Mouse (Mus musculus) stomach, postnatal 0 days (tissue): ENCODE measurements around the gene Dusp7. TPM values are rescaled to one million over a fixed set of nuclear protein-coding genes. Genes with fewer than 3 reads are reported as not detected.

Source experiments
- ATAC-seq: fragments of 200-750 bp; cut with Nextera tagmentation; 2 replicates; pipeline ENCODE4 v1.8.0; 2017; ENCODE audit not compliant: low FRiP score, low TSS enrichment
- DNase-seq: peaks from one replicate; pipeline ENCODE4 v3.0.0-alpha.2; 2016; ENCODE audit warnings: low spot score
- H3K27ac ChIP-seq: fragments of 300-500 bp; sonication (generic); replicated peaks from 2 replicates; pipeline ENCODE4 v1.5.1; 2014; ENCODE audit warnings: mild to moderate bottlenecking, control low read depth
- H3K27me3 ChIP-seq: fragments of 300-500 bp; sonication (generic); 2 replicates; pipeline ENCODE4 v1.6.1; 2014; ENCODE audit warnings: low read length; ENCODE audit not compliant: control insufficient read depth, insufficient read depth
- H3K36me3 ChIP-seq: fragments of 300-500 bp; sonication (generic); 2 replicates; pipeline ENCODE4 v1.6.1; 2014; ENCODE audit warnings: low read length, mixed read lengths; ENCODE audit not compliant: control insufficient read depth, insufficient read depth
- H3K4me1 ChIP-seq: fragments of 300-500 bp; sonication (generic); replicated peaks from 2 replicates; pipeline ENCODE4 v1.6.1; 2014; ENCODE audit warnings: antibody characterized with exemption; ENCODE audit not compliant: control insufficient read depth, insufficient read depth
- H3K4me2 ChIP-seq: fragments of 300-500 bp; sonication (generic); replicated peaks from 2 replicates; pipeline ENCODE4 v1.6.1; 2014; ENCODE audit warnings: low read depth, mild to moderate bottlenecking, control low read depth, moderate library complexity
- H3K4me3 ChIP-seq: fragments of 300-500 bp; sonication (generic); 2 replicates; pipeline ENCODE4 v1.5.1; 2014; ENCODE audit warnings: low read depth, low read length, control low read depth
- H3K9ac ChIP-seq: fragments of 300-500 bp; sonication (generic); 2 replicates; pipeline ENCODE4 v1.6.1; 2014; ENCODE audit warnings: mild to moderate bottlenecking, low read length, control low read depth, mixed read lengths
- H3K9me3 ChIP-seq: fragments of 300-500 bp; sonication (generic); 2 replicates; pipeline ENCODE4 v1.6.1; 2016; ENCODE audit warnings: low read length; ENCODE audit not compliant: control insufficient read depth
- CTCF ChIP-seq: IDR thresholded peaks from 2 replicates; pipeline ENCODE4 v1.5.1; 2016; ENCODE audit warnings: antibody characterized with exemption, low read depth, mild to moderate bottlenecking, moderate library complexity
- EP300 ChIP-seq: optimal IDR thresholded peaks from 2 replicates; pipeline ENCODE3; 2016; ENCODE audit warnings: antibody characterized with exemption
- WGBS: fragments of 180-500 bp; shearing (Covaris S2); extraction: QIAGEN DNeasy Blood & Tissue Kit; methylation state at CpG from one replicate; pipeline ENCODE4 v1.1.7; 2014; 5-methylcytosine and 5-hydroxymethylcytosine counted together
- polyA plus RNA-seq: library from polyadenylated mRNA; unstranded; fragments of >200 nt; fragmentation: Nextera tagmentation; extraction: Ambion mirVana; gene quantifications from 2 replicates; pipeline ENCODE4 v1.2.1, GENCODE M21; 2015

Gene Dusp7
- polyA plus RNA-seq, result 12.3 and 12.7 TPM in 2 replicates

GRCm38 (mm10) chr9:106368112-106368717 is at the start of gene Dusp7:
TSS of gene Dusp7 (plus strand) at chr9:106368632.
- Histone ChIP-seq H3K27ac (peak within 1 kb of the TSS; percentile 97), H3K4me3 (peak within 1 kb of the TSS; percentile 73), H3K4me1 (no peaks in the 10 kb centered on the region), H3K9ac (peak within 1 kb of the TSS; percentile 92), H3K27me3 (no peaks in the 10 kb centered on the region), H3K36me3 (peaks cover 1% of the 10 kb centered on the region; the same call in 1 of the 2 replicates), H3K4me2 (peak within 1 kb of the TSS; percentile 96), H3K9me3 (no peaks in the 10 kb centered on the region)
- under 1% methylated on average over 45 of the region's 57 CpGs for WGBS
- TF ChIP-seq EP300, result peak; percentile 41
- TF ChIP-seq CTCF, result no peak
- peak; percentile 86 for DNase-seq
- peak; percentile 74 for ATAC-seq

DNA sequence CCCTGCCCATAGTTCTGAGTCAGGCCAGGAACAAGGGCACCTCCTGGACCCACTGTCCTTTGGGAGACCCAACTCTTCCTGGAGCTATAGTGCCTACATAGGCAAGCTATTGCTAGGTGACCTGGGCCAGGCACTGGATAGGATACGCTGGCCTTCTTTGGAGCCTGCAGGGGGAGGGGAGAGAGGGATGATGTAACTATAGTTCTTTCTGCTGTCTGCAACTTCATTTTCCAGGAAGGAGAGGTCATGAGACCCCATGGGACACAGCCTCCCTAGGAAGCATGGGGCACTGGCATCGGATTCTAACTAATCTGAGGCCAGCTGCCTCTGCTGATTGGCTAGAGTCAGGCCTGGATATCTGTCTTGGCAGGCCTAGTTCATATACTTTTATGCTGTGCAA is 49.3 kb upstream of the Dusp7 start:
- no peak overlapping the region for H3K27ac ChIP-seq
- ATAC-seq (no peak), DNase-seq (no peak)
- H3K4me1 ChIP-seq, result peaks cover 7% of the 10 kb centered on the region; the same call in 1 of the 2 replicates
- H3K27me3 ChIP-seq, result no peaks in the 10 kb centered on the region
- no peak overlapping the region for H3K4me3 ChIP-seq
- no peaks in the 10 kb centered on the region for H3K9me3 ChIP-seq
- no peak overlapping the region for H3K4me2 ChIP-seq
- no peak overlapping the region for H3K9ac ChIP-seq
- no peak for TF ChIP-seq CTCF
- no peak for TF ChIP-seq EP300
- 55% methylated on average over 2 of the region's 2 CpGs for WGBS
- no peaks in the 10 kb centered on the region for H3K36me3 ChIP-seq

- H3K36me3 ChIP-seq, result no peaks in the 10 kb centered on the region
- H3K27ac ChIP-seq, result peak overlapping the region; percentile 59
- no peak for DNase-seq
- H3K4me2 ChIP-seq, result no peak overlapping the region
- H3K27me3 ChIP-seq, result no peaks in the 10 kb centered on the region
- H3K4me1 ChIP-seq, result peaks cover 7% of the 10 kb centered on the region; the same call in 1 of the 2 replicates
- H3K9me3 ChIP-seq, result no peaks in the 10 kb centered on the region
- no peak overlapping the region for H3K9ac ChIP-seq
- TF ChIP-seq CTCF (no peak), EP300 (no peak)
- no peak for ATAC-seq
- no peak overlapping the region for H3K4me3 ChIP-seq
- WGBS, result 60% methylated on average over 3 of the region's 3 CpGs
These were observed 45.9 kb upstream of the Dusp7 start for GRCm38 (mm10) chr9:106322497-106322896.

DNA sequence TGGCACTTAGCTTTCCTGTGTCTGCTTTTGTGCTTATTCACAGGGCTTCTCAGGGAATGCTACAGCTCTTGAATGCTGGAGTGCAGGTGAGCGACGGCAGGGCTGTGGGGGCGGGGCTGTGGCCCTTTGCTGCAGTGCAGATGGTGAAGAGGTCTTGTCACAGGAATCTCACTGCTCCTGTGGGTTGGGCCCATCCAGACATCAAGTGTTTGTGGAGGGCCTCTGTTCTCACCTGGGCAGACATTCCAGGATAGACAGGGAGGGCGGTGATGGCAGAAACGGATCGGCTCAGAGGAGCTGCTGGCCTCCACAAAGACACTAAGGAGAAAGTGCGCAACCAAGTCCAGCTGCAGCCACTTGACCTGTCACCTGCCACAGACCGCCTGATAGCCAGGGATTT is 42.2 kb upstream of the Dusp7 start:
- Histone ChIP-seq H3K4me1 (peaks cover 7% of the 10 kb centered on the region; the same call in 1 of the 2 replicates), H3K27me3 (no peaks in the 10 kb centered on the region), H3K9ac (no peak overlapping the region), H3K27ac (no peak overlapping the region), H3K4me2 (no peak overlapping the region), H3K9me3 (no peaks in the 10 kb centered on the region), H3K4me3 (no peak overlapping the region), H3K36me3 (no peaks in the 10 kb centered on the region)
- DNase-seq (no peak), ATAC-seq (no peak)
- 72% methylated on average over 8 of the region's 8 CpGs for WGBS
- TF ChIP-seq CTCF, result no peak

DNA sequence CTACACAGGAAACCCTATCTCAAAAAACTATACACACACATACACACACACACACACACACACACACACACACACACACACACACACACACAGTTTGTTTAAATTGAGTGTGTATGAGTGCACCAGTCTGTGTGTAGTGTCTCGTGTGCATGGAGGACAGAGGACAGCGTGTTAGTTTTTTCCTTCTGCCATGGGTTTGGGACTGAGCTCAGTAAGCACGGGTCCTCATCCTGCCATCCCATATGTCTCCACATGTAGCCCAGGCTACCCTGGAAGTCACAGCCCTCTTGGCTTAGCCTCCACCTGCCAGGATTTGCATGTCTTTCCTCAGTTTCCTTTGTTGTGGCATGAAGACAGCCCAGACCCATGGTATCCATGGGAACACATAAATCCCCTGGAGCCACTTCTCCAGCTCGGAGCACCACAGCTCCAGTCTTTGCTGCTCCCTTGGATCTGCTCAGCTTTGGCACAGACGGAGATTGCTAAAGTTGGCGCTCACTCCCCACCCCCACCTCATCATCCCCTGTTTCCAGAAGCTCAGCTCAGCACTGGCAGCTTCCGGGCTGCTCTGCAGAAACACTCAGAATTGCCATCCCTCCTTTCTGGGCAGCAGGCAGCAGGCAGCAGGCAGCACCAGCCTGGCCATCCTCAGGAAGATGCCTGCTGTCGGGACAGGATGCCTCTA is 41.2 kb upstream of the Dusp7 start:
- Histone ChIP-seq H3K9ac (0 out of 2 replicates have a peak overlapping the region, but pooled peaks have one; percentile 13), H3K27ac (no peak overlapping the region), H3K4me1 (peaks cover 3% of the 10 kb centered on the region; the same call in 1 of the 2 replicates), H3K4me2 (no peak overlapping the region), H3K27me3 (no peaks in the 10 kb centered on the region), H3K9me3 (no peaks in the 10 kb centered on the region), H3K36me3 (no peaks in the 10 kb centered on the region), H3K4me3 (no peak overlapping the region)
- WGBS, result 72% methylated on average over 8 of the region's 8 CpGs
- no peak for DNase-seq
- ATAC-seq, result no peak
- no peak for TF ChIP-seq EP300
- no peak for TF ChIP-seq CTCF
